Mouse (Mus musculus): ENCODE measurements around the gene Fbxo8. TPM values are rescaled to one million over a fixed set of nuclear protein-coding genes. Genes with fewer than 3 reads are reported as not detected.

Gene Fbxo8
- polyA plus RNA-seq (2012; rRNA removed): 40.9 and 48.7 TPM in 2 replicates

- under 1% methylated on average over 53 of the region's 53 CpGs for WGBS
- Histone ChIP-seq H3K27me3 (ENCODE audit: control insufficient read depth, insufficient read depth, low read length) (no peaks in the 10 kb centered on the region), H3K27ac (ENCODE audit: insufficient read depth, low read length) (peak within 1 kb of the TSS; percentile 79), H3K4me1 (ENCODE audit: control insufficient read depth, insufficient read depth, low read length) (peaks cover 3% of the 10 kb centered on the region), H3K4me3 (replicated peaks; ENCODE audit: insufficient read depth, low read depth, low read length) (peak within 1 kb of the TSS; percentile 83)
- DNase-seq: peak; percentile 86 to 87
- TF ChIP-seq CTCF (IDR thresholded peaks at IDR 0.05; ENCODE audit: borderline replicate concordance, insufficient read depth, low read depth, low read length) (no peak), POLR2A (IDR thresholded peaks at IDR 0.05; ENCODE audit: borderline replicate concordance, insufficient read depth, low read length) (peak; percentile 69; the same call in 1 of the 2 replicates)
These were observed at the start of gene Fbxo8, which contains the start of gene Cep44 for GRCm38 (mm10) chr8:56550558-56551360. Gene Fbxo8, plus strand, starts transcription at chr8:56551090. Gene Cep44, minus strand, starts transcription at chr8:56551047.

DNA sequence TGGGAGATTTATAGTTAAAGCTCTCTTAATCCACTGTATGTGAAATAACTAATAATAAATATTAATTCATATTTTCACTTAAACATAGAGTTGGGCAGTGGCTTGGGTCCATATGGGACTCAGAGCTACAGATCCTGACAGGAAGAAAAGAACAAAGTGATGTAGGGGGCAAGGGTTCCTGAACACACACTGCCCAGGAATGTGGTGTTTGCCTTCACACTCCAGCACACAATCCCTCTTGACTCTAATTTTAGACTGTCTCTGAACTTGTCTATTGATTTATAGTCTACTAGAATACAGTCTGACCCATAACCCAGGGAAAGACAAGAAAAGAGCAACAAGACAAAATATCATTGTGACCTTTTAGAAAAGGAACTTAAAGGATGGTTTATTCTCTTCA lies 49.0 kb upstream of the Fbxo8 start:
- TF ChIP-seq CTCF (IDR thresholded peaks at IDR 0.05; ENCODE audit: borderline replicate concordance, insufficient read depth, low read depth, low read length) (no peak), POLR2A (IDR thresholded peaks at IDR 0.05; ENCODE audit: borderline replicate concordance, insufficient read depth, low read length) (no peak)
- DNase-seq: no peak
- Histone ChIP-seq H3K27ac (ENCODE audit: insufficient read depth, low read length) (no peak overlapping the region), H3K4me3 (replicated peaks; ENCODE audit: insufficient read depth, low read depth, low read length) (no peak overlapping the region), H3K4me1 (ENCODE audit: control insufficient read depth, insufficient read depth, low read length) (no peaks in the 10 kb centered on the region), H3K27me3 (ENCODE audit: control insufficient read depth, insufficient read depth, low read length) (no peaks in the 10 kb centered on the region)

- Histone ChIP-seq H3K4me1 (ENCODE audit: control insufficient read depth, insufficient read depth, low read length) (no peaks in the 10 kb centered on the region), H3K4me3 (replicated peaks; ENCODE audit: insufficient read depth, low read depth, low read length) (no peak overlapping the region), H3K27ac (ENCODE audit: insufficient read depth, low read length) (no peak overlapping the region), H3K27me3 (ENCODE audit: control insufficient read depth, insufficient read depth, low read length) (no peaks in the 10 kb centered on the region)
- no peak for DNase-seq
- TF ChIP-seq CTCF (IDR thresholded peaks at IDR 0.05; ENCODE audit: borderline replicate concordance, insufficient read depth, low read depth, low read length): no peak
- TF ChIP-seq POLR2A (IDR thresholded peaks at IDR 0.05; ENCODE audit: borderline replicate concordance, insufficient read depth, low read length): no peak
- WGBS: 43% methylated on average over 3 of the region's 3 CpGs
These were observed 42.5 kb upstream of the Fbxo8 start for GRCm38 (mm10) chr8:56508318-56508951.

- TF ChIP-seq POLR2A (IDR thresholded peaks at IDR 0.05; ENCODE audit: borderline replicate concordance, insufficient read depth, low read length) (no peak), CTCF (IDR thresholded peaks at IDR 0.05; ENCODE audit: borderline replicate concordance, insufficient read depth, low read depth, low read length) (no peak)
- Histone ChIP-seq H3K27me3 (ENCODE audit: control insufficient read depth, insufficient read depth, low read length) (no peaks in the 10 kb centered on the region), H3K4me3 (replicated peaks; ENCODE audit: insufficient read depth, low read depth, low read length) (no peak overlapping the region), H3K27ac (ENCODE audit: insufficient read depth, low read length) (no peak overlapping the region), H3K4me1 (ENCODE audit: control insufficient read depth, insufficient read depth, low read length) (no peaks in the 10 kb centered on the region)
- WGBS: 66% methylated on average over 4 of the region's 4 CpGs
- no peak for DNase-seq
These were observed 41.9 kb upstream of the Fbxo8 start for GRCm38 (mm10) chr8:56508952-56509479.

DNA sequence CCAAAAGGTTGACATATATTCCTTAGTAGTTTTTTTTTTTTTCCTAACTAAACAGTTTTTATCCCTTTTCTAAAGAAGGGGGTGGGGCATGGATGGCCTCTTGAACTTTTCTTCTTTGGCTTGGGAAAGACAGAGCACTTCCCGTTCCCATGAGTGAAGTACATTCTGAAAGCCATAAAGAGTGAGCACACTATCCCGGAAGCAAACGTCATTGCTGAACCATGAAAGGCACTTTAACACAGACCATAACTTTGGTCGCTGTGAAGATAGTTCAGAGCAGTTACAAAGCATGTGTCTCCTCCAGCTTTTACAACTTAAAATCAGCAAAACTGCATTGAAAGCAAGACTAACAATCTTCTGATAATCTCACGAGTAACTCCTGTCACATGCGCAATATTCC lies 32.0 kb upstream of the Fbxo8 start:
- Histone ChIP-seq H3K27ac (ENCODE audit: insufficient read depth, low read length) (no peak overlapping the region), H3K4me3 (replicated peaks; ENCODE audit: insufficient read depth, low read depth, low read length) (no peak overlapping the region), H3K4me1 (ENCODE audit: control insufficient read depth, insufficient read depth, low read length) (no peaks in the 10 kb centered on the region), H3K27me3 (ENCODE audit: control insufficient read depth, insufficient read depth, low read length) (no peaks in the 10 kb centered on the region)
- WGBS: 84% methylated on average over 6 of the region's 6 CpGs
- TF ChIP-seq POLR2A (IDR thresholded peaks at IDR 0.05; ENCODE audit: borderline replicate concordance, insufficient read depth, low read length) (no peak), CTCF (IDR thresholded peaks at IDR 0.05; ENCODE audit: borderline replicate concordance, insufficient read depth, low read depth, low read length) (no peak)
- no peak for DNase-seq

DNA sequence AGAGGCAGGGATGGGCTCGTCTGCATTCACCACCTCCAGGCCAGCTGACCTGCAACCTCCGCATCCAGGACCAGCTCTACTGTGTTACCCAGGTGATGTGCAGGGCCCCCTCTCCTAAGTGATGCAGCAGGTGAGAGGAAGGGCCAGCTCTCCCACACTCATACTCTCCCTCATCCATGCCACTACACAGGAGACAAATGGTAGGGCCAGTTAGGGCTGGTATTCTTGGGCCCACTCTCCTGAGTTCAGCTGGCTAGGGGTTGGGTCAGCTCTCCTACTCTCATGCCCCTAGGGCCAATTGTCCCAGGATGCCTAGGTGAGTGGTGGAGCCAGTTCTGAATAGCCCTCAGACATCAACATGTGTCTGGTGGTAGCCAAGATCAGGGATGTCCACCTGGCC lies 30.6 kb upstream of the Fbxo8 start:
- H3K27me3 ChIP-seq (ENCODE audit: control insufficient read depth, insufficient read depth, low read length): no peaks in the 10 kb centered on the region
- no peak for TF ChIP-seq POLR2A (IDR thresholded peaks at IDR 0.05; ENCODE audit: borderline replicate concordance, insufficient read depth, low read length)
- no peak for TF ChIP-seq CTCF (IDR thresholded peaks at IDR 0.05; ENCODE audit: borderline replicate concordance, insufficient read depth, low read depth, low read length)
- H3K4me3 ChIP-seq (replicated peaks; ENCODE audit: insufficient read depth, low read depth, low read length): no peak overlapping the region
- H3K27ac ChIP-seq (ENCODE audit: insufficient read depth, low read length): no peak overlapping the region
- H3K4me1 ChIP-seq (ENCODE audit: control insufficient read depth, insufficient read depth, low read length): no peaks in the 10 kb centered on the region
- WGBS: 80% methylated on average over 2 of the region's 2 CpGs
- DNase-seq: no peak

GRCm38 (mm10) chr8:56521051-56521450 lies 29.8 kb upstream of the Fbxo8 start:
- no peak for DNase-seq
- Histone ChIP-seq H3K4me1 (ENCODE audit: control insufficient read depth, insufficient read depth, low read length) (no peaks in the 10 kb centered on the region), H3K4me3 (replicated peaks; ENCODE audit: insufficient read depth, low read depth, low read length) (no peak overlapping the region), H3K27me3 (ENCODE audit: control insufficient read depth, insufficient read depth, low read length) (no peaks in the 10 kb centered on the region), H3K27ac (ENCODE audit: insufficient read depth, low read length) (no peak overlapping the region)
- 75% methylated on average over 4 of the region's 4 CpGs for WGBS
- TF ChIP-seq CTCF (IDR thresholded peaks at IDR 0.05; ENCODE audit: borderline replicate concordance, insufficient read depth, low read depth, low read length) (no peak), POLR2A (IDR thresholded peaks at IDR 0.05; ENCODE audit: borderline replicate concordance, insufficient read depth, low read length) (no peak)

Measured in cerebellum, adult 2 months (tissue).